ENCODE assay signal across 8 mouse cellular contexts in genomic region chr13:93143819-93144283, GRCm38 (mm10). TPM values are rescaled to one million over a fixed set of nuclear protein-coding genes. Genes with fewer than 3 reads are reported as not detected.
DNase-seq lines count a peak whose midpoint lies in the region; ATAC-seq lines count a peak whose summit lies in the region.

No protein-coding gene starts in this region.

- peak overlapping the region; percentile 59 for H3K9ac ChIP-seq in forebrain, embryonic 12.5 days
- H3K9ac ChIP-seq in hindbrain, embryonic 11.5 days (ENCODE audit: low read depth, low read length): no peak overlapping the region

- H3K9me3 ChIP-seq in forebrain, embryonic 12.5 days: no peaks in the 10 kb centered on the region
- no peaks in the 10 kb centered on the region for H3K9me3 ChIP-seq in hindbrain, embryonic 11.5 days (ENCODE audit: control insufficient read depth, low read length)

- H3K27me3 ChIP-seq in forebrain, embryonic 12.5 days: no peaks in the 10 kb centered on the region
- no peaks in the 10 kb centered on the region for H3K27me3 ChIP-seq in hindbrain, embryonic 11.5 days (ENCODE audit: control insufficient read depth, insufficient read depth, low read length)

- peak overlapping the region; percentile 41 for H3K4me3 ChIP-seq in forebrain, embryonic 12.5 days (replicated peaks)
- peak overlapping the region; percentile 38 for H3K4me3 ChIP-seq in hindbrain, embryonic 11.5 days (ENCODE audit: low read depth, low read length)

- H3K27ac ChIP-seq in forebrain, embryonic 12.5 days: no peak overlapping the region
- no peak overlapping the region for H3K27ac ChIP-seq in hindbrain, embryonic 11.5 days (ENCODE audit: low read depth, low read length)

- peak overlapping the region; percentile 90 for H3K4me2 ChIP-seq in forebrain, embryonic 12.5 days
- peak overlapping the region; percentile 92 for H3K4me2 ChIP-seq in hindbrain, embryonic 11.5 days (replicated peaks; ENCODE audit: low read depth, low read length)

- ATAC-seq in forebrain, embryonic 12.5 days (ENCODE audit: low FRiP score): peak; percentile 56
- ATAC-seq in hindbrain, embryonic 11.5 days (ENCODE audit: low FRiP score): no peak; the same call in none of the 2 replicates

- H3K36me3 ChIP-seq in forebrain, embryonic 12.5 days (replicated peaks): peaks cover 4% of the 10 kb centered on the region; the same call in 1 of the 2 replicates
- H3K36me3 ChIP-seq in hindbrain, embryonic 11.5 days (ENCODE audit: control insufficient read depth, insufficient read depth, low read length): no peaks in the 10 kb centered on the region

- peaks cover 15% of the 10 kb centered on the region for H3K4me1 ChIP-seq in forebrain, embryonic 12.5 days
- no peaks in the 10 kb centered on the region for H3K4me1 ChIP-seq in hindbrain, embryonic 11.5 days (replicated peaks; ENCODE audit: control insufficient read depth, insufficient read depth, low read length)

- WGBS in forebrain, embryonic 12.5 days: 15% methylated on average over 11 of the region's 11 CpGs
- 21% methylated on average over 10 of the region's 11 CpGs for WGBS in hindbrain, embryonic 11.5 days

- DNase-seq in retina, embryonic 14.5 days (ENCODE audit: low spot score): peak; percentile 3
- no peak for DNase-seq in retina, postnatal 1 day
- DNase-seq in hindbrain, embryonic 11.5 days (ENCODE audit: low spot score): no peak
- DNase-seq in lung, postnatal 36 days: peak; percentile 27
- DNase-seq in adrenal gland, postnatal 25 days: no peak
- no peak for DNase-seq in spleen, adult 18-20 months
- DNase-seq in cerebellum, adult 8-10 months: no peak

RNA-seq across cellular contexts. Expression of gene Cmya5, which starts 0.7 kb away (rescaled TPM):
- 0.04 and 0.05 TPM in 2 replicates for polyA plus RNA-seq in forebrain, embryonic 12.5 days (2016; fragmentation: Nextera tagmentation; extraction: Ambion mirVana)
- polyA plus RNA-seq in hindbrain, embryonic 11.5 days (2014; fragmentation: Nextera tagmentation; extraction: Ambion mirVana): 0.01 and 0.14 TPM in 2 replicates
- 0.52 TPM in 2 replicates for total RNA-seq in adrenal gland, postnatal 25 days (2021)

RNA-seq across cellular contexts. Expression of gene Tent2, which starts 48.3 kb away (rescaled TPM):
- 54.4 and 57.2 TPM in 2 replicates for polyA plus RNA-seq in forebrain, embryonic 12.5 days (2016; fragmentation: Nextera tagmentation; extraction: Ambion mirVana)
- polyA plus RNA-seq in hindbrain, embryonic 11.5 days (2014; fragmentation: Nextera tagmentation; extraction: Ambion mirVana): 80.3 and 81.0 TPM in 2 replicates
- total RNA-seq in adrenal gland, postnatal 25 days (2021): 36.1 and 37.1 TPM in 2 replicates

Comparison
In these comparisons a context has a peak if more than half of its experiments do, and no peak if none do; other contexts are left out.
1. DNase-seq: peak in retina, embryonic 14.5 days (single experiment) and lung, postnatal 36 days (single experiment); none in retina, postnatal 1 day (single experiment), hindbrain, embryonic 11.5 days (single experiment), adrenal gland, postnatal 25 days (single experiment), spleen, adult 18-20 months (0 of 2) and cerebellum, adult 8-10 months (single experiment).